Mouse (Mus musculus): ENCODE data around the gene Cep290. TPM values are rescaled to one million over a fixed set of nuclear protein-coding genes. Genes with fewer than 3 reads are reported as not detected.

The Cep290 gene
- polyA plus RNA-seq (2014; fragmentation: Nextera tagmentation; extraction: Ambion mirVana), result 2.4 and 4.2 TPM in 2 replicates

DNA sequence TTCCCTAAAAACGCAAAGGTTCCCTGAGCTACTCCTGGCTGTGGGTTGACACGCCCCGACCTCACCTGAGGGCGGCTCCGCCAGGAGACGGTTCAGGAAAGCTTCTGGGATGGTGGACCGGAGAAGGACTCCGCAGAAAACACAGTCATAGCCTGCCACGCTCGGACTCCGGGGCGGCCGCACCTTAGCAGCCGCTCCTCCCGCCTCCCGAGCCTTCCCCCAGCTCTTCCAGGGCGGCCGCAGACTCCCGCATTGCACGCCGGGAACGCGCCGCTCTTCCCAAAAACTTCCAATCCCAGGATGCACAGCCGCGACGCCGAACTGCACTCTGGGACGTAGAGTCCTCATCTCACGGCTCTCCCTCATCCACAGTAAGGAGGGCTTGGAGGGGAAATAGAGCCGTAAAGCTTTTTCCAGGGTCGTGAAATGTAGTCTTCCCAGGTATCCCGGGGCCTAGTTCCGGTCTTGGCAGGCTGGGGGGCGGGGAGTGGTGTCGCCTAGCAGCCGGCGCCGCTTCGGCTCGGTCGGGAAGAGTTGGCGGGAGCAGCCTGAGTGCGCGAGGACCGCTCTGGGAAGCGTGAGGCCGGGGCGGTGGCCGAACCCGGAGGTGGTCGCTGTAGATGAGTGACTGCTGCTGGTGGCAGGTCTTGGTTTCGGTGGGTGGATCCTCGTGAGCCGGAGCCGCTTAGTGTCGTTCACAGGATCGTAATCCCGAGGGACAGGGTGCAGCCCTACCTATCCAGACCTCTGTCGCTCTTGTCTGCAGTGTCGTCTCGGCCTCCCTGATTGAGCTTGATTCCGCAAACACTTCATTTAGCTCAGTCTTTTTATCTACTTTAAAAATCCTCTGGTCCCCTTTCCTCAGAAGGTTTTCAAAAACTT lies at the start of gene Cep290, which contains the start of gene Tmtc3:
Gene Cep290 (plus strand): TSS at position 462 of the 882 bp plus-strand sequence.
Gene Tmtc3 (minus strand): TSS at position 254 of the 882 bp plus-strand sequence.
- H3K27ac ChIP-seq (replicated peaks in 1 of 2; ENCODE audit: control insufficient read depth in 1 of 2, insufficient read depth in 1 of 2, low read depth in 2 of 2, low read length in 2 of 2), result peak within 1 kb of the TSS; percentile 58 to 68
- peak; percentile 99 for ATAC-seq (ENCODE audit: insufficient number of reproducible peaks, insufficient read depth, low FRiP score, low read depth)
- H3K27me3 ChIP-seq (ENCODE audit: control insufficient read depth, insufficient read depth, low read length), result no peaks in the 10 kb centered on the region
- H3K36me3 ChIP-seq (ENCODE audit: control insufficient read depth, insufficient read depth, low read length), result peaks cover 5% of the 10 kb centered on the region; the same call in 1 of the 2 replicates
- peak within 1 kb of the TSS; percentile 91 for H3K9ac ChIP-seq (ENCODE audit: low read length)
- peaks cover 0 to 3% of the 10 kb centered on the region in 2 experiments; a peak in 1 of 4 replicates for H3K4me1 ChIP-seq (ENCODE audit: control insufficient read depth in 2 of 2, insufficient read depth in 2 of 2, low read length in 2 of 2)
- peak within 1 kb of the TSS; percentile 80 for H3K4me2 ChIP-seq (ENCODE audit: low read length)
- H3K9me3 ChIP-seq (ENCODE audit: control insufficient read depth, low read length), result no peaks in the 10 kb centered on the region
- WGBS, result under 1% methylated on average over 61 of the region's 63 CpGs
- H3K4me3 ChIP-seq (ENCODE audit: control insufficient read depth in 1 of 2, insufficient read depth in 1 of 2, low read depth in 1 of 2, low read length in 2 of 2), result peak within 1 kb of the TSS; percentile 85 to 93

DNA sequence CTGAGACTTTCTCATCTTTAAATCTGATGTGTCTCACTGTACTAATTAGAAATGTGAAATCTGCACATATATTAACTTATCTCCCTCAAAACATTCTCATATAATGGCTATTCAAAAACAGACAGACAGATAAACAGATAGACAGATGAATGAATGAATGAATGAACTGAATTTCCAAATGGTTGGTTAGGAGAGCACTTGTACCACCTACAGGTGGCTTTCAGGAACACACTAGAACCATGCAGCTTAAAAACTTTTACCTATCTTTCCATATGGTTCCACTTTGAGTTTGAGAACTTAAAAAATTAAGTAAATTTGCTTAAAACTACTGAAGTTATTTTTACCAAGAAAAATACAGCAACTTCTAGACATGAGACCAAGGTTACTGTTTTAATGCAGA lies 38.0 kb upstream of the Cep290 start:
- no peak overlapping the region for H3K9ac ChIP-seq (ENCODE audit: low read length)
- no peak overlapping the region for H3K27ac ChIP-seq (replicated peaks in 1 of 2; ENCODE audit: control insufficient read depth in 1 of 2, insufficient read depth in 1 of 2, low read depth in 2 of 2, low read length in 2 of 2)
- no peak overlapping the region for H3K4me3 ChIP-seq (ENCODE audit: control insufficient read depth in 1 of 2, insufficient read depth in 1 of 2, low read depth in 1 of 2, low read length in 2 of 2)
- ATAC-seq (ENCODE audit: insufficient number of reproducible peaks, insufficient read depth, low FRiP score, low read depth), result no peak
- no peak overlapping the region for H3K4me2 ChIP-seq (ENCODE audit: low read length)
- H3K4me1 ChIP-seq (ENCODE audit: control insufficient read depth in 2 of 2, insufficient read depth in 2 of 2, low read length in 2 of 2), result no peaks in the 10 kb centered on the region
- no peaks in the 10 kb centered on the region for H3K27me3 ChIP-seq (ENCODE audit: control insufficient read depth, insufficient read depth, low read length)
- H3K36me3 ChIP-seq (ENCODE audit: control insufficient read depth, insufficient read depth, low read length), result peaks cover 51% of the 10 kb centered on the region
- no peaks in the 10 kb centered on the region for H3K9me3 ChIP-seq (ENCODE audit: control insufficient read depth, low read length)

DNA sequence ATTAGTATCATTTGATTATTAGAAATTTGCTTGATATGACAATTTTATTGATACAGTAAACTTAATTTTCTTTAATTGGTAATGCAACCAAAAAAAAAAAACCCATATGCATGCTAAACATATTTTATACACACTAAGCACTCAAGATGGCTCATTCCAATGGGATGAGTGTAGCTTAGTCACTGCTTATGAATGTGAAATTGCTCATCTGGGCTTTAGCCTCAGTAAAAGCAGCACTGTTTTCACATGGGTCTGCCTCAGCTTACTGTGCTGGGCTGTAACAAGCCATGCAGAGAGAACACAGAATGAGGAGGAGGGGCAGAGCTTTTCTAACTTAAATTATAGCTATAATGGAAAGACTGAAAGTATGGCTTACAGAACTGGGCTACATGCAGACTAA lies 26.8 kb upstream of the Cep290 start:
- Histone ChIP-seq H3K4me3 (ENCODE audit: control insufficient read depth in 1 of 2, insufficient read depth in 1 of 2, low read depth in 1 of 2, low read length in 2 of 2) (no peak overlapping the region), H3K4me2 (ENCODE audit: low read length) (no peak overlapping the region), H3K9ac (ENCODE audit: low read length) (no peak overlapping the region), H3K27me3 (ENCODE audit: control insufficient read depth, insufficient read depth, low read length) (no peaks in the 10 kb centered on the region), H3K27ac (replicated peaks in 1 of 2; ENCODE audit: control insufficient read depth in 1 of 2, insufficient read depth in 1 of 2, low read depth in 2 of 2, low read length in 2 of 2) (no peak overlapping the region), H3K4me1 (ENCODE audit: control insufficient read depth in 2 of 2, insufficient read depth in 2 of 2, low read length in 2 of 2) (no peaks in the 10 kb centered on the region), H3K36me3 (ENCODE audit: control insufficient read depth, insufficient read depth, low read length) (peaks cover 45% of the 10 kb centered on the region), H3K9me3 (ENCODE audit: control insufficient read depth, low read length) (no peaks in the 10 kb centered on the region)
- no peak for ATAC-seq (ENCODE audit: insufficient number of reproducible peaks, insufficient read depth, low FRiP score, low read depth)

DNA sequence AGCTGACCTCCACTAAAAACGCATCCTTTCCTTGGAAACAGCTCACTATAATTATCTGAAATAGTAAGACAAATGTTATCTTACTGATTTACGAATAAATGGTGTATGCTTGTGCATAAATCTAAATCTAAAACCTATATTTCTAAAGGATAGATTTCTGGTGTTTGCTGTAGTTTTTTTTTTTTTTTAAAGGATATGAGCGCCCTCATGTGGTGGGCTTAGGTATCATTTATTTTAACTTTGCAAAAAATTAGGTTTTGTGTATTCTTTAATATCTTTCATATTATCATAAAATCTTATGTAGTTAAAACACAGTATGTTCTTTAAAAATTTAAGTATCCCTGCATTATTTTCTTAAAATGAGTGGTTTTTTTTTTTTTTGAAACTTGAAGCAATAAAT lies 12.3 kb upstream of the Cep290 start:
- H3K27me3 ChIP-seq (ENCODE audit: control insufficient read depth, insufficient read depth, low read length), result no peaks in the 10 kb centered on the region
- no peak overlapping the region for H3K4me2 ChIP-seq (ENCODE audit: low read length)
- peaks cover 48% of the 10 kb centered on the region for H3K36me3 ChIP-seq (ENCODE audit: control insufficient read depth, insufficient read depth, low read length)
- no peaks in the 10 kb centered on the region for H3K9me3 ChIP-seq (ENCODE audit: control insufficient read depth, low read length)
- H3K9ac ChIP-seq (ENCODE audit: low read length), result no peak overlapping the region
- WGBS, result 48% methylated on average over 3 of the region's 3 CpGs
- H3K27ac ChIP-seq (replicated peaks in 1 of 2; ENCODE audit: control insufficient read depth in 1 of 2, insufficient read depth in 1 of 2, low read depth in 2 of 2, low read length in 2 of 2), result no peak overlapping the region
- ATAC-seq (ENCODE audit: insufficient number of reproducible peaks, insufficient read depth, low FRiP score, low read depth), result no peak
- no peak overlapping the region for H3K4me3 ChIP-seq (ENCODE audit: control insufficient read depth in 1 of 2, insufficient read depth in 1 of 2, low read depth in 1 of 2, low read length in 2 of 2)
- H3K4me1 ChIP-seq (ENCODE audit: control insufficient read depth in 2 of 2, insufficient read depth in 2 of 2, low read length in 2 of 2), result no peaks in the 10 kb centered on the region

DNA sequence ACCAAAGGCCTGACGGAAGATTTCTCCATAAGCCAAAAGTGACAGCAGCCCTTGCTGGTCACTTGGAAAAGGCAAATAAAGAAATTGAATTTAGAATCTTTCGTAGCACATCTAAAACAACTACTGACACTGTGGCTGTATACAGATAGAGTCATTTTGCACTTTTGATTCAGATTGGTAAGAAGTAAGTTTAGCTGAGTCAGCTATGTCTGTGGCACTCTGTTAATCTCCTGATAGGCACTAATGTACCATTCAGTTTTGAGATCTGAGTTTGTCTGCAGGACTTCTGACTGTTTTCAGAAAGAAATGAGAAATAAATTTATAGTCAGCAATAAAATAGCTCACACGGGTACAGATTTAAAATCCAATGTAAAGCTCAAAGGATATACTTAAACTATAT lies 7.8 kb upstream of the Cep290 start:
- Histone ChIP-seq H3K4me3 (ENCODE audit: control insufficient read depth in 1 of 2, insufficient read depth in 1 of 2, low read depth in 1 of 2, low read length in 2 of 2) (no peak overlapping the region), H3K9me3 (ENCODE audit: control insufficient read depth, low read length) (no peaks in the 10 kb centered on the region), H3K27me3 (ENCODE audit: control insufficient read depth, insufficient read depth, low read length) (no peaks in the 10 kb centered on the region), H3K36me3 (ENCODE audit: control insufficient read depth, insufficient read depth, low read length) (peaks cover 22% of the 10 kb centered on the region), H3K27ac (replicated peaks in 1 of 2; ENCODE audit: control insufficient read depth in 1 of 2, insufficient read depth in 1 of 2, low read depth in 2 of 2, low read length in 2 of 2) (no peak overlapping the region), H3K4me2 (ENCODE audit: low read length) (no peak overlapping the region), H3K9ac (ENCODE audit: low read length) (no peak overlapping the region), H3K4me1 (ENCODE audit: control insufficient read depth in 2 of 2, insufficient read depth in 2 of 2, low read length in 2 of 2) (no peaks in the 10 kb centered on the region)
- WGBS, result 90% methylated on average over 3 of the region's 3 CpGs
- ATAC-seq (ENCODE audit: insufficient number of reproducible peaks, insufficient read depth, low FRiP score, low read depth), result no peak

- peaks cover 5% of the 10 kb centered on the region; the same call in 1 of the 2 replicates for H3K36me3 ChIP-seq (ENCODE audit: control insufficient read depth, insufficient read depth, low read length)
- H3K4me2 ChIP-seq (ENCODE audit: low read length), result peak overlapping the region; percentile 80
- H3K9ac ChIP-seq (ENCODE audit: low read length), result peak overlapping the region; percentile 91
- H3K27me3 ChIP-seq (ENCODE audit: control insufficient read depth, insufficient read depth, low read length), result no peaks in the 10 kb centered on the region
- ATAC-seq (ENCODE audit: insufficient number of reproducible peaks, insufficient read depth, low FRiP score, low read depth), result peak; percentile 24
- peak overlapping the region; percentile 58 to 68 for H3K27ac ChIP-seq (replicated peaks in 1 of 2; ENCODE audit: control insufficient read depth in 1 of 2, insufficient read depth in 1 of 2, low read depth in 2 of 2, low read length in 2 of 2)
- peak overlapping the region; percentile 85 to 93 for H3K4me3 ChIP-seq (ENCODE audit: control insufficient read depth in 1 of 2, insufficient read depth in 1 of 2, low read depth in 1 of 2, low read length in 2 of 2)
- under 1% methylated on average over 13 of the region's 13 CpGs for WGBS
- no peaks in the 10 kb centered on the region for H3K9me3 ChIP-seq (ENCODE audit: control insufficient read depth, low read length)
- H3K4me1 ChIP-seq (ENCODE audit: control insufficient read depth in 2 of 2, insufficient read depth in 2 of 2, low read length in 2 of 2), result peaks cover 0 to 3% of the 10 kb centered on the region in 2 experiments; a peak in 1 of 4 replicates
Measured at GRCm38 (mm10) chr10:100486701-100487096, 659 bp upstream of the Cep290 start.

- Histone ChIP-seq H3K9ac (ENCODE audit: low read length) (no peak overlapping the region), H3K4me3 (ENCODE audit: control insufficient read depth in 1 of 2, insufficient read depth in 1 of 2, low read depth in 1 of 2, low read length in 2 of 2) (no peak overlapping the region), H3K4me1 (ENCODE audit: control insufficient read depth in 2 of 2, insufficient read depth in 2 of 2, low read length in 2 of 2) (no peaks in the 10 kb centered on the region), H3K27ac (replicated peaks in 1 of 2; ENCODE audit: control insufficient read depth in 1 of 2, insufficient read depth in 1 of 2, low read depth in 2 of 2, low read length in 2 of 2) (no peak overlapping the region), H3K9me3 (ENCODE audit: control insufficient read depth, low read length) (no peaks in the 10 kb centered on the region), H3K36me3 (ENCODE audit: control insufficient read depth, insufficient read depth, low read length) (peaks cover 27% of the 10 kb centered on the region), H3K4me2 (ENCODE audit: low read length) (no peak overlapping the region), H3K27me3 (ENCODE audit: control insufficient read depth, insufficient read depth, low read length) (no peaks in the 10 kb centered on the region)
- ATAC-seq (ENCODE audit: insufficient number of reproducible peaks, insufficient read depth, low FRiP score, low read depth), result no peak
- WGBS, result 86% methylated on average over 7 of the region's 7 CpGs
Measured at GRCm38 (mm10) chr10:100491916-100492315, 4.6 kb downstream of the Cep290 start.
